Mouse (Mus musculus) neutrophil, adult 83 days (primary cell): Measurements from ENCODE around the gene Tmem72. TPM values are rescaled to one million over a fixed set of nuclear protein-coding genes. Genes with fewer than 3 reads are reported as not detected.

Source experiments
- total RNA-seq, 2 experiments: library from RNA; stranded (reverse); gene quantifications; one replicate each; pipeline ENCODE4 v1.2.4; 2023

The Tmem72 gene
- total RNA-seq: under 1 TPM; 0.24 to 0.26 TPM

DNA sequence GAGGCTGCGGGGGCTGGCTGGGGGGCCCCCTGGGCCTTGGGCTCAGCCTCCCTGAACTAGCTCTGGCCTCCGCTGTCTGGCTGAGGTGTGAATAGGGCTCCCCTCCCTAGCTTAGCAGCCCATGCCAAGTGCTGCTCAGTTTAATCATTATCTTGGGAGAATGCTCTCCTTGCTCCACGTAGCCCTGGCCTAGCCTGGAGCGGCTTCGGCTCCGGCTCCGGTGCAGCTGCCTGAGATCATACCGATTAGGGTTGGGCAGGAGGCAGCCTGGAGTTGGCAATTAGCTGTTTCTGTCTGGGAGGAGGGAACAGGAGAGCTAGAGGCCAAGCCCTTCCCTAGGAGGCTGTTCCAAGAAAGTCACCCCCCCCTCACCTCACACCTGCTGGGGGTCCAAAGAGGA, at the start of gene Tmem72:
Gene Tmem72, minus strand, starts transcription at position 248 of the 400 bp plus-strand sequence.

DNA sequence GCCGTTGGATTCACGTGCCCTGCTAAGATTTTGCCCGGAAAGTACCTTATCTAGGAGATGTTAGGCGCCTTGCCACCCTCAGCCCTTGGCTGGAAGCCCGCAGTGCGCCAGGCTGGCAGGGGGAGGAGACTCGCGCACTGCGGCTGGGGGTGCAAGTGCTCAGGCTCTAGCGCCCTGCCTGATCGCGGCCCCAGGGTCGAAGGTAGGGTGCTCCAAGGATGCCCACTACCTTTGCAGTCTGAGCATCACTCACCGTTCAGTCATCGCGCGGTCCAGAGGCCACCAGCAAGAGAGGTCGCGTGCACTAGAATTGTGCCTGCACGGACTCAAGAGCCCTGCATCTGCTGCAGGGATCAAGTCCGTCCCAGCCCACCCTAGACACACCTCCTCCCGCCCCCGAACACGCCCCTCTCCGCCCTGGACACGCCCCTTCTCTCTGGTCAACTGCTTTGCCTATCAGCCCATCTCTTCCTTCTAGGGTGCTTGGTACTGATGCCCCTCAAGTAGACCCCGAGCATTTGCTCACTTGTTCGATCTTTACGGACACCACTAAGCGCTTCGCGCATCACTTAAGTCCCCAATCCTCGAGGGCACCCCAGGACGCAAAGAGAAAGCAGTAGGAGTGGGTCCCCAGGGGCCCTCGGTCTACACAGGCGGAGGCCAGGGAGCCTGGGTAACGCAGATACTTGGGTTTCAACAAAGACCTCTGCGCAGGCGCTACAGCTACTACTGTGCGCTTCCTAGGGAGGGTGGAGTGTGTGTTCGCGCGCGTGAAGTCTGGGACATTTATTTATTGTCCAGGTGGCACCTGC, 43.0 kb downstream of the Tmem72 start, which contains the start of gene Rassf4:
Gene Rassf4, minus strand, starts transcription at position 482 of the 812 bp plus-strand sequence.

DNA sequence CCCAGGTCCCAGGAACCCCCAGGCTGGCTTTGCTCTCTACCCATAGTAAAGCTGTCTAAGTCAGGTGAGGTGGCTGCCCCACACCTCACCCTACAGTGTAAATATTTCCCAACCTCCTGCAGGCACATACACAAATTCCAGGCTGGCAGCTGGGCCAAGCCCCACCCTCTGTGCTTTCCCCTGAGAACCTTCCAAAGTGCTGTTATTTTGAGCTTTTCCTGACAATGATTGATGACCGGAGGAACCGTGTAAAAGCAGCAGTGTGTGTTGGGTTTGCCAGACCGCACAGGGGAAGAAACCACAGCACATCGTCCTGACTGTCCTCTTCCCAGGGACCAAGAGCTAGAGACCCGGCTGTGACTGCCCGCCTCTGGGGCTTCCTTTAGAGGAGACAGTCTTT, 66.3 kb downstream of the Tmem72 start, which contains the start of gene Depp1:
Gene Depp1, plus strand, starts transcription at position 204 of the 400 bp plus-strand sequence.

Other genes starting within 250 kb of the Tmem72 start
- gene Olfr211, start 227.8 kb downstream of the Tmem72 start, total RNA-seq: not detected
- under 1 TPM; 0.53 to 0.79 TPM for gene Olfr212, start 210.4 kb downstream of the Tmem72 start, total RNA-seq
- not detected for gene Olfr213, start 178.5 kb downstream of the Tmem72 start, total RNA-seq
- 1 to 10 TPM; 2.0 to 2.6 TPM for gene Gm5580, start 165.8 kb downstream of the Tmem72 start, total RNA-seq
- gene Olfr214, start 162.7 kb downstream of the Tmem72 start, total RNA-seq: not detected
- gene Olfr215, start 132.7 kb downstream of the Tmem72 start, total RNA-seq: not detected
- gene Zfp422, start 87.9 kb downstream of the Tmem72 start, total RNA-seq: 10 to 100 TPM; 12.6 to 13.6 TPM
- gene Depp1, start 66.3 kb downstream of the Tmem72 start, total RNA-seq: not detected
- 100 to 1,000 TPM in 1 of 2 experiments, 10 to 100 TPM in 1; 97.6 to 122 TPM for gene Rassf4, start 43.0 kb downstream of the Tmem72 start, total RNA-seq